Mouse (Mus musculus) CH12.LX (cell line): Measurements from ENCODE around the gene Zfp385c. TPM values are rescaled to one million over a fixed set of nuclear protein-coding genes. Genes with fewer than 3 reads are reported as not detected.

Experiments used
- DNase-seq: peaks from one replicate; pipeline ENCODE4 v3.0.0-alpha.2; 2013; ENCODE audit errors: extremely low read depth
- H3K27ac ChIP-seq: 2 replicates; pipeline ENCODE4 v1.5.1; 2012; ENCODE audit warnings: low read depth, mild to moderate bottlenecking, control low read depth, moderate library complexity; ENCODE audit not compliant: insufficient read depth
- H3K27me3 ChIP-seq: replicated peaks from 2 replicates; pipeline ENCODE3; 2012; ENCODE audit warnings: inconsistent platforms
- H3K36me3 ChIP-seq, 2 experiments: replicated peaks in 1 of 2; 2 replicates each; pipeline versions ENCODE3 to v1.6.1; 2012; ENCODE audit warnings: inconsistent platforms in 1 of 2, low read length in 1 of 2, mild to moderate bottlenecking in 1 of 2, mixed read lengths in 1 of 2, moderate library complexity in 1 of 2; ENCODE audit not compliant: control insufficient read depth in 1 of 2, insufficient read depth in 1 of 2
- H3K4me1 ChIP-seq, 2 experiments: 2 replicates each; pipeline ENCODE4 v1.6.1; 2012; ENCODE audit warnings: inconsistent platforms in 1 of 2, moderate library complexity in 1 of 2; ENCODE audit not compliant: insufficient read depth in 2 of 2, control insufficient read depth in 1 of 2
- H3K4me2 ChIP-seq: 2 replicates; pipeline ENCODE4 v1.6.1; 2012; ENCODE audit warnings: low read depth, mild to moderate bottlenecking, control low read depth; ENCODE audit not compliant: poor library complexity, insufficient read depth, severe bottlenecking
- H3K4me3 ChIP-seq, 3 experiments: fragments of 150-350 bp in 1 of 3; sonication (generic) in 1 of 3; replicated peaks in 1 of 3; 2 replicates each; pipeline versions ENCODE3 to v1.5.1; 2011 to 2012; ENCODE audit warnings: low read depth in 2 of 3, low read length in 2 of 3, mild to moderate bottlenecking in 2 of 3, moderate library complexity in 2 of 3, control low read depth in 1 of 3, improper control_type of control experiment in 1 of 3, inconsistent platforms in 1 of 3, mixed read lengths in 1 of 3; ENCODE audit not compliant: poor library complexity in 1 of 3
- H3K79me2 ChIP-seq: replicated peaks from 2 replicates; pipeline ENCODE4 v1.6.1; 2012; ENCODE audit warnings: mild to moderate bottlenecking, moderate library complexity; ENCODE audit not compliant: control insufficient read depth, poor library complexity, insufficient read depth, severe bottlenecking; ENCODE audit errors: extremely low read depth
- H3K9ac ChIP-seq: 2 replicates; pipeline ENCODE4 v1.6.1; 2012; ENCODE audit warnings: low read depth, mild to moderate bottlenecking, control low read depth, moderate library complexity; ENCODE audit not compliant: insufficient read depth
- H3K9me3 ChIP-seq: replicated peaks from 2 replicates; pipeline ENCODE3; 2012; ENCODE audit warnings: low read length, inconsistent platforms, mixed read lengths
- BHLHE40 ChIP-seq: IDR thresholded peaks from 2 replicates; pipeline ENCODE4 v1.6.1; 2011; ENCODE audit warnings: mild to moderate bottlenecking, low read depth, low read length, improper control_type of control experiment
- CHD1 ChIP-seq: IDR thresholded peaks from 2 replicates; pipeline ENCODE4 v1.6.1; 2012; ENCODE audit warnings: low read depth, low read length, improper control_type of control experiment, inconsistent platforms
- CHD2 ChIP-seq: IDR thresholded peaks from 2 replicates; pipeline ENCODE4 v1.6.1; 2011; ENCODE audit warnings: low read length, improper control_type of control experiment
- CTCF ChIP-seq, 2 experiments: IDR thresholded peaks in 1 of 2; conservative IDR thresholded peaks in 1 of 2; 2 replicates each; pipeline ENCODE4 v1.5.1; 2011 to 2012; ENCODE audit warnings: low read depth in 2 of 2, low read length in 2 of 2, improper control_type of control experiment in 1 of 2, inconsistent platforms in 1 of 2, mild to moderate bottlenecking in 1 of 2, moderate library complexity in 1 of 2
- E2F4 ChIP-seq: IDR thresholded peaks from 2 replicates; pipeline ENCODE4 v1.6.1; 2011; ENCODE audit warnings: low read depth, low read length, improper control_type of control experiment; ENCODE audit not compliant: insufficient replicate concordance
- ELF1 ChIP-seq: IDR thresholded peaks from 2 replicates; pipeline ENCODE4 v1.6.1; 2014; ENCODE audit warnings: low read depth, mild to moderate bottlenecking, inconsistent platforms, low read length, improper control_type of control experiment
- EP300 ChIP-seq: IDR thresholded peaks from 2 replicates; pipeline ENCODE4 v1.6.1; 2011; ENCODE audit warnings: low read length, improper control_type of control experiment
- ETS1 ChIP-seq: conservative IDR thresholded peaks from 2 replicates; pipeline ENCODE4 v1.6.1; 2012; ENCODE audit warnings: low read depth, mild to moderate bottlenecking, inconsistent platforms, low read length, improper control_type of control experiment, moderate library complexity
- GABPA ChIP-seq: IDR thresholded peaks from 2 replicates; pipeline ENCODE4 v1.6.1; 2012; ENCODE audit warnings: low read depth, low read length, improper control_type of control experiment, inconsistent platforms; ENCODE audit not compliant: insufficient replicate concordance
- HCFC1 ChIP-seq: IDR thresholded peaks from 2 replicates; pipeline ENCODE4 v1.6.1; 2012; ENCODE audit warnings: low read depth, mild to moderate bottlenecking, inconsistent platforms, low read length, improper control_type of control experiment
- IRF4 ChIP-seq: IDR thresholded peaks from 2 replicates; pipeline ENCODE4 v1.6.1; 2014; ENCODE audit warnings: low read depth, mild to moderate bottlenecking, inconsistent platforms, low read length, improper control_type of control experiment
- JUND ChIP-seq: conservative IDR thresholded peaks from 2 replicates; pipeline ENCODE4 v1.6.1; 2011; ENCODE audit warnings: low read depth, low read length, improper control_type of control experiment
- MAFK ChIP-seq: IDR thresholded peaks from 2 replicates; pipeline ENCODE4 v1.6.1; 2011; ENCODE audit warnings: low read length, improper control_type of control experiment; ENCODE audit not compliant: insufficient replicate concordance
- MAX ChIP-seq: IDR thresholded peaks from 2 replicates; pipeline ENCODE4 v1.6.1; 2011; ENCODE audit warnings: low read length, improper control_type of control experiment
- MEF2A ChIP-seq: IDR thresholded peaks from 2 replicates; pipeline ENCODE4 v1.6.1; 2014; ENCODE audit warnings: low read depth, mild to moderate bottlenecking, inconsistent platforms, low read length, improper control_type of control experiment, borderline replicate concordance
- NRF1 ChIP-seq: IDR thresholded peaks from 2 replicates; pipeline ENCODE4 v1.6.1; 2014; ENCODE audit warnings: low read depth, mild to moderate bottlenecking, inconsistent platforms, low read length, improper control_type of control experiment, moderate library complexity
- POLR2A ChIP-seq: IDR thresholded peaks from 2 replicates; pipeline ENCODE4 v1.6.1; 2011; ENCODE audit warnings: low read depth, mild to moderate bottlenecking, improper control_type of control experiment, low read length
- POLR2AphosphoS2 ChIP-seq: IDR thresholded peaks from 2 replicates; pipeline ENCODE4 v1.6.1; 2011; ENCODE audit warnings: low read depth, low read length, improper control_type of control experiment
- RCOR1 ChIP-seq: conservative IDR thresholded peaks from 2 replicates; pipeline ENCODE4 v1.6.1; 2012; ENCODE audit warnings: low read depth, mild to moderate bottlenecking, inconsistent platforms, low read length, improper control_type of control experiment
- SIN3A ChIP-seq: IDR thresholded peaks from 2 replicates; pipeline ENCODE4 v1.6.1; 2012; ENCODE audit warnings: low read length, improper control_type of control experiment, inconsistent platforms
- TBP ChIP-seq: conservative IDR thresholded peaks from 2 replicates; pipeline ENCODE4 v1.6.1; 2011; ENCODE audit warnings: low read depth, low read length, improper control_type of control experiment
- TCF12 ChIP-seq: IDR thresholded peaks from 2 replicates; pipeline ENCODE4 v1.6.1; 2014; ENCODE audit warnings: low read depth, mild to moderate bottlenecking, inconsistent platforms, low read length, improper control_type of control experiment
- UBTF ChIP-seq: IDR thresholded peaks from 2 replicates; pipeline ENCODE4 v1.6.1; 2012; ENCODE audit warnings: low read depth, mild to moderate bottlenecking, inconsistent platforms, low read length, improper control_type of control experiment, moderate library complexity
- USF1 ChIP-seq: IDR thresholded peaks from 2 replicates; pipeline ENCODE4 v1.6.1; 2014; ENCODE audit warnings: low read depth, mild to moderate bottlenecking, inconsistent platforms, low read length, improper control_type of control experiment
- USF2 ChIP-seq: conservative IDR thresholded peaks from 2 replicates; pipeline ENCODE4 v1.6.1; 2011; ENCODE audit warnings: low read depth, low read length, improper control_type of control experiment
- ZC3H11A ChIP-seq: IDR thresholded peaks from 2 replicates; pipeline ENCODE4 v1.6.1; 2012; ENCODE audit warnings: low read depth, mild to moderate bottlenecking, inconsistent platforms, low read length, improper control_type of control experiment
- dilution Hi-C: fragments of 300-500 bp; cut with MboI; formaldehyde crosslinking; loops from 2 replicates; pipeline ENCODE4 v1.14.3; 2020; ENCODE audit warnings: low sequenced_read_pairs; ENCODE audit not compliant: extremely low pct_unique_long_range_greater_than_20kb, extremely low pct_ligation_motif_present
- in situ Hi-C: fragments of 300-500 bp; cut with MboI; formaldehyde crosslinking; loops from 3 replicates; pipeline ENCODE4 v1.14.3; 2019; ENCODE audit warnings: low sequenced_read_pairs, low pct_ligation_motif_present, low pct_unique_long_range_greater_than_20kb, mixed read lengths
- polyA plus RNA-seq: library from polyadenylated mRNA; unstranded; fragments of >175 nt; gene quantifications from 2 replicates; pipeline ENCODE4 v1.2.1, GENCODE M21; 2012; ENCODE audit warnings: low read depth; ENCODE audit not compliant: insufficient read length
- total RNA-seq, 2 experiments: library from RNA; depleted of rRNA; stranded (reverse); fragments of 300-350 nt in 1 of 2; fragments of >200 nt in 1 of 2; gene quantifications; 2 replicates each; pipeline ENCODE4 v1.2.3; 2012 to 2014

The Zfp385c gene
- total and polyA plus RNA-seq, 3 experiments = 0.08 to 0.14 TPM; not detected in 1

- no peak for TF ChIP-seq MAX
- TF ChIP-seq GABPA = no peak
- peak; percentile 81 for TF ChIP-seq MAFK
- TF ChIP-seq USF1 = no peak
- TF ChIP-seq CHD2 = peak; percentile 47; the same call in 1 of the 2 replicates
- TF ChIP-seq USF2 = no peak
Measured at GRCm38 (mm10) chr11:100598074-100598473, 94.2 kb downstream of the Zfp385c start (continued).

- H3K4me1 ChIP-seq = peaks cover 31 to 46% of the 10 kb centered on the region in 2 experiments
- H3K27ac ChIP-seq = no peak overlapping the region
- dilution Hi-C loops = no loop called here
- H3K9me3 ChIP-seq = no peaks in the 10 kb centered on the region
- in situ Hi-C loops = no loop called here
- no peak overlapping the region for H3K4me2 ChIP-seq
- H3K4me3 ChIP-seq = no peak overlapping the region
- no peak for DNase-seq
- peaks cover 84 to 96% of the 10 kb centered on the region in 2 experiments for H3K36me3 ChIP-seq
- TF ChIP-seq BHLHE40 (no peak), POLR2AphosphoS2 (no peak), CHD1 (no peak), NRF1 (no peak), ELF1 (no peak), ZC3H11A (no peak), USF1 (no peak), POLR2A (no peak), SIN3A (no peak), MEF2A (no peak), USF2 (no peak), GABPA (no peak), E2F4 (no peak), JUND (no peak)
- H3K9ac ChIP-seq = no peak overlapping the region
- H3K79me2 ChIP-seq = peaks cover 41% of the 10 kb centered on the region
- H3K27me3 ChIP-seq = no peaks in the 10 kb centered on the region
Measured at GRCm38 (mm10) chr11:100595533-100595932, 96.7 kb downstream of the Zfp385c start.

GRCm38 (mm10) chr11:100594608-100595007 is 97.6 kb downstream of the Zfp385c start:
- no peak for TF ChIP-seq EP300
- TF ChIP-seq SIN3A = no peak
- TF ChIP-seq MAX = no peak
- no peak for TF ChIP-seq TCF12
- no peak for TF ChIP-seq MEF2A
- no peak for TF ChIP-seq RCOR1
- TF ChIP-seq ETS1 = no peak
- TF ChIP-seq CTCF (conservative IDR thresholded peaks at IDR 0.05 in 1 of 2, IDR thresholded peaks at IDR 0.05 in 1 of 2; ENCODE audit: low read depth in 2 of 2, low read length in 2 of 2) = no peak
- TF ChIP-seq HCFC1 = no peak
- no peak for TF ChIP-seq UBTF
- no peak for TF ChIP-seq IRF4
- no peak for TF ChIP-seq POLR2AphosphoS2
- no peak for TF ChIP-seq TBP
- in situ Hi-C loops = no loop called here
- dilution Hi-C loops = no loop called here

More at GRCm38 (mm10) chr11:100594608-100595007, 97.6 kb downstream of the Zfp385c start:
- DNase-seq = no peak
- Histone ChIP-seq H3K9ac (no peak overlapping the region), H3K79me2 (peaks cover 32% of the 10 kb centered on the region), H3K27me3 (no peaks in the 10 kb centered on the region), H3K36me3 (peaks cover 85 to 95% of the 10 kb centered on the region in 2 experiments), H3K9me3 (no peaks in the 10 kb centered on the region), H3K4me1 (peaks cover 29 to 41% of the 10 kb centered on the region in 2 experiments), H3K4me2 (no peak overlapping the region), H3K27ac (peak overlapping the region; percentile 12; the same call in 1 of the 2 replicates), H3K4me3 (no peak overlapping the region)
